Mouse (Mus musculus) cortical plate, adult 2 months (tissue): ENCODE data around the gene Pkd1l2. TPM values are rescaled to one million over a fixed set of nuclear protein-coding genes. Genes with fewer than 3 reads are reported as not detected.

Source experiments
- H3K27ac ChIP-seq: fragments of 200-500 bp; 2 replicates; pipeline ENCODE4 v1.5.1; 2012; ENCODE audit warnings: low read length, control low read depth, inconsistent platforms; ENCODE audit not compliant: insufficient read depth
- H3K4me1 ChIP-seq: fragments of 200-500 bp; 2 replicates; pipeline ENCODE4 v1.6.1; 2011; ENCODE audit warnings: low read length; ENCODE audit not compliant: control insufficient read depth, insufficient read depth
- H3K4me3 ChIP-seq: fragments of 200-500 bp; 2 replicates; pipeline ENCODE4 v1.5.1; 2011; ENCODE audit warnings: mild to moderate bottlenecking, low read length, control low read depth; ENCODE audit not compliant: insufficient read depth
- CTCF ChIP-seq: fragments of 200-500 bp; IDR thresholded peaks from 2 replicates; pipeline ENCODE4 v1.5.1; 2011; ENCODE audit warnings: mild to moderate bottlenecking, control low read depth, low read length; ENCODE audit not compliant: insufficient read depth; ENCODE audit errors: extremely low read depth
- POLR2A ChIP-seq: fragments of 200-500 bp; IDR thresholded peaks from 2 replicates; pipeline ENCODE4 v1.6.1; 2011; ENCODE audit warnings: mild to moderate bottlenecking, low read length, control low read depth; ENCODE audit not compliant: insufficient read depth; ENCODE audit errors: extremely low read depth
- polyA plus RNA-seq: library from polyadenylated mRNA; depleted of rRNA; stranded (reverse); fragments of >200 nt; gene quantifications from 2 replicates; pipeline ENCODE4 v1.2.3, GENCODE M21; 2012; rRNA removed

Gene Pkd1l2
- polyA plus RNA-seq: 0.13 and 0.19 TPM in 2 replicates

- no peak within 1 kb of the TSS for H3K4me3 ChIP-seq
- no peaks in the 10 kb centered on the region for H3K4me1 ChIP-seq
- TF ChIP-seq POLR2A: no peak
- TF ChIP-seq CTCF: no peak
- no peak within 1 kb of the TSS for H3K27ac ChIP-seq
Measured at GRCm38 (mm10) chr8:117082399-117082872, at the start of gene Pkd1l2. Pkd1l2 (minus strand) TSS chr8:117082449.

GRCm38 (mm10) chr8:117127063-117127462, 44.8 kb upstream of the Pkd1l2 start:
- Histone ChIP-seq H3K4me3 (no peak overlapping the region), H3K27ac (no peak overlapping the region), H3K4me1 (no peaks in the 10 kb centered on the region)
- TF ChIP-seq CTCF: no peak
- no peak for TF ChIP-seq POLR2A

DNA sequence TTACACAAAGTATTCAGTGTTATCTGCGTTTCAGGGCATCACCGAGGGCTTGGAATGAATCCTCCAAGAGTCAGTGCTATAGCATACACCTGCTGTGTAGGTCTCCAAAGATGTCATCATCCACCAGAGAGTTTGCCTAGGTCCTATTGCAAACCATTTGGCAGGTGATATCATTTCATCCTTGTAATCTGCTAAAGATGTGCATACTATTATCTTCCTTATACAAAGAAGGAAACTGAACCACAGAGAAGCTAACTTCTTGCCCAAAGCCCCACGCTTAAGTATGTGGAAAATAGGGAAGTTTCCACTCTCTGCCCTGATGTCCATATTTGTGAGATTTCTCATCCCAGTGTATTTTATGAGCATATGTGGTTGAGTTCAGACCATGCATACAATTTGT, 44.2 kb upstream of the Pkd1l2 start:
- Histone ChIP-seq H3K4me3 (no peak overlapping the region), H3K4me1 (no peaks in the 10 kb centered on the region), H3K27ac (no peak overlapping the region)
- no peak for TF ChIP-seq POLR2A

GRCm38 (mm10) chr8:117125854-117126253, 43.6 kb upstream of the Pkd1l2 start:
- H3K4me3 ChIP-seq: no peak overlapping the region
- no peak for TF ChIP-seq POLR2A
- no peak for TF ChIP-seq CTCF
- H3K4me1 ChIP-seq: no peaks in the 10 kb centered on the region
- no peak overlapping the region for H3K27ac ChIP-seq

GRCm38 (mm10) chr8:117123850-117124633, 41.8 kb upstream of the Pkd1l2 start:
- no peak overlapping the region for H3K4me3 ChIP-seq
- TF ChIP-seq POLR2A (no peak), CTCF (no peak)
- H3K27ac ChIP-seq: no peak overlapping the region
- no peaks in the 10 kb centered on the region for H3K4me1 ChIP-seq

DNA sequence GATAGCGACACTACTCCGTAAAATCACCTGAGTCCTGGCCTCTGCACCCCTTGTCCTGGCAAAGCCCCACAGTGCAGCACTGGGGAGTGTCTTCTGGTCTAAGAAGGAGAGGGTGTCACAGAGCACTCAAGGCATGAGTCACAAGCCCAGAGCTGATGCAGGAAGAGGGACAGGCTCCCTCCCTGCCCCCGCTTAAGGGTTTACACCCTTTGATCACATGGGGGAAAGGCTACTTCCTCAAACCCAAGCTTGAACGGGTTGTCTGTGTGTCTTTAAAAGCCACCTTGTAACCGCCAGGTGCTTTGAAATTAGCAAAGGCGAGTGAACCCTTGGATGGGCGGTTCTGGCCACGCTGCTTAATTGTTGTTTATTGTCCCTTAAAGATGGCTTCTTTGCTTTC, 39.0 kb upstream of the Pkd1l2 start:
- H3K27ac ChIP-seq: no peak overlapping the region
- TF ChIP-seq POLR2A (no peak), CTCF (no peak)
- H3K4me1 ChIP-seq: peaks cover 3% of the 10 kb centered on the region
- H3K4me3 ChIP-seq: no peak overlapping the region

DNA sequence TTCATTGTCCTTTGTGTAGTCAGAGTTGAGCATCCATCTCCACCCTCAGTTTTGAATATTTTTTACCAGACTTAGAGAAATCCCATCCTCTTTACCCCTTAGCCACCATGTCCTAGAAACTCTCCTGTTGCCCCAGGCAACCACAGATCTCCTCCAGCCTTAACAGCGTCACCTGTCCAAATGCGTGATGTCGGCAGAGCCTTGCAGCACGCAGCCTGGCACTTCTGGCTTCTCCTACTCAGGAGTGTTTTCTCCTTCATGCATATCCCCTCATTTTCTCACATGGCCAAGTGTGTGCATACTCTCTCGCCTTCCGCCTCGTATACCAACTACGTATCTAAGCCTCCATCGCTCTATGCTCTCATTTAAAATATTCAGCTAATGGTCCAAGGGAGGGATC, 36.2 kb upstream of the Pkd1l2 start:
- H3K4me3 ChIP-seq: no peak overlapping the region
- peaks cover 4% of the 10 kb centered on the region for H3K4me1 ChIP-seq
- TF ChIP-seq POLR2A (0 out of 2 replicates have a peak, but pooled peaks have one; percentile 11), CTCF (no peak)
- no peak overlapping the region for H3K27ac ChIP-seq

GRCm38 (mm10) chr8:117116534-117116933, 34.3 kb upstream of the Pkd1l2 start:
- Histone ChIP-seq H3K27ac (no peak overlapping the region), H3K4me1 (peaks cover 4% of the 10 kb centered on the region), H3K4me3 (no peak overlapping the region)
- TF ChIP-seq POLR2A: no peak
- TF ChIP-seq CTCF: no peak

GRCm38 (mm10) chr8:117115676-117116446, 33.6 kb upstream of the Pkd1l2 start:
- TF ChIP-seq CTCF (no peak), POLR2A (no peak)
- no peak overlapping the region for H3K27ac ChIP-seq
- peaks cover 4% of the 10 kb centered on the region for H3K4me1 ChIP-seq
- no peak overlapping the region for H3K4me3 ChIP-seq

- Histone ChIP-seq H3K27ac (no peak overlapping the region), H3K4me3 (no peak overlapping the region), H3K4me1 (peaks cover 4% of the 10 kb centered on the region)
- no peak for TF ChIP-seq POLR2A
- no peak for TF ChIP-seq CTCF
Measured at GRCm38 (mm10) chr8:117115094-117115493, 32.8 kb upstream of the Pkd1l2 start.
